Mouse (Mus musculus) MEL (cell line): ENCODE data around the gene Tnp2.

Source experiments
- BHLHE40 ChIP-seq: IDR thresholded peaks from 2 replicates; pipeline ENCODE4 v1.6.1; 2012; ENCODE audit warnings: low read depth, mild to moderate bottlenecking, inconsistent platforms, low read length, improper control_type of control experiment, borderline replicate concordance
- EP300 ChIP-seq, 2 experiments: IDR thresholded peaks; 2 replicates each; pipeline ENCODE4 v1.6.1; 2011; ENCODE audit warnings: improper control_type of control experiment in 2 of 2, low read length in 2 of 2, low read depth in 1 of 2, mild to moderate bottlenecking in 1 of 2
- ETS1 ChIP-seq: IDR thresholded peaks from 2 replicates; pipeline ENCODE4 v1.6.1; 2012; ENCODE audit warnings: low read depth, mild to moderate bottlenecking, inconsistent platforms, low read length, improper control_type of control experiment, moderate library complexity
- POLR2A ChIP-seq, 2 experiments: IDR thresholded peaks; 2 replicates each; pipeline ENCODE4 v1.6.1; 2011 to 2012; ENCODE audit warnings: low read length in 2 of 2, mild to moderate bottlenecking in 2 of 2, control low read depth in 1 of 2, improper control_type of control experiment in 1 of 2, low read depth in 1 of 2, moderate library complexity in 1 of 2; ENCODE audit not compliant: control insufficient read depth in 1 of 2, insufficient read depth in 1 of 2, poor library complexity in 1 of 2
- POLR2AphosphoS2 ChIP-seq: IDR thresholded peaks from 2 replicates; pipeline ENCODE4 v1.6.1; 2011; ENCODE audit warnings: low read length, improper control_type of control experiment
- POLR2AphosphoS5 ChIP-seq: IDR thresholded peaks from 2 replicates; pipeline ENCODE4 v1.6.1; 2012; ENCODE audit warnings: low read depth, borderline replicate concordance, mild to moderate bottlenecking, inconsistent platforms, low read length, moderate library complexity, mixed read lengths
- RAD21 ChIP-seq: IDR thresholded peaks from 2 replicates; pipeline ENCODE4 v1.6.1; 2011; ENCODE audit warnings: mild to moderate bottlenecking, low read depth, low read length, improper control_type of control experiment
- UBTF ChIP-seq: IDR thresholded peaks from 2 replicates; pipeline ENCODE4 v1.6.1; 2012; ENCODE audit warnings: low read depth, mild to moderate bottlenecking, inconsistent platforms, low read length, improper control_type of control experiment, moderate library complexity, borderline replicate concordance; ENCODE audit not compliant: insufficient read depth
- USF1 ChIP-seq: IDR thresholded peaks from 2 replicates; pipeline ENCODE4 v1.6.1; 2014; ENCODE audit warnings: low read depth, mild to moderate bottlenecking, inconsistent platforms, low read length, improper control_type of control experiment, moderate library complexity
- USF2 ChIP-seq, 2 experiments: IDR thresholded peaks; 2 replicates each; pipeline ENCODE4 v1.6.1; 2011 to 2012; ENCODE audit warnings: improper control_type of control experiment in 2 of 2, low read length in 2 of 2, borderline replicate concordance in 1 of 2, inconsistent platforms in 1 of 2, low read depth in 1 of 2, mild to moderate bottlenecking in 1 of 2; ENCODE audit not compliant: insufficient read depth in 1 of 2

DNA sequence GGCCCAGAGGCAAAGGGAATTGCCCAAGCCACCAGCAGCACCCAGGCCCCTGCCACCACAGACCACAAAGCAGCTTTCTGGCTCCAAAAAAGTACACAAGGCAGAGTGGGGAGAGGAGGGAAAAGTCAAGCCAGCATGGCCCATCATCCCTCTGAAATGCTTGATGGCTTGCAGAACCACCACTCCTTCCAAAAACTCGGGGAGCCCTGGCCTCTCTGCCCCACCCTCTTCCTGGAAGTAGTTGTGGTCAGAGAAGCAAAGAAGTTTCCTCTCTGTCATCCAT is 5.4 kb downstream of the Tnp2 start:
- no peak for TF ChIP-seq UBTF
- TF ChIP-seq ETS1 = no peak
- TF ChIP-seq RAD21 = no peak
- TF ChIP-seq POLR2A (IDR thresholded peaks at IDR 0.05; ENCODE audit: control insufficient read depth in 1 of 2, insufficient read depth in 1 of 2, low read depth in 1 of 2, low read length in 2 of 2, poor library complexity in 1 of 2) = no peak
- TF ChIP-seq POLR2AphosphoS5 = no peak
- no peak for TF ChIP-seq EP300 (IDR thresholded peaks at IDR 0.05; ENCODE audit: low read depth in 1 of 2, low read length in 2 of 2)
- no peak for TF ChIP-seq BHLHE40
- no peak for TF ChIP-seq USF1
- TF ChIP-seq USF2 (IDR thresholded peaks at IDR 0.05; ENCODE audit: borderline replicate concordance in 1 of 2, insufficient read depth in 1 of 2, low read depth in 1 of 2, low read length in 2 of 2) = no peak
- no peak for TF ChIP-seq POLR2AphosphoS2
